Mouse (Mus musculus): ENCODE results near the gene Gtsf1. TPM values are rescaled to one million over a fixed set of nuclear protein-coding genes. Genes with fewer than 3 reads are reported as not detected.

Gene Gtsf1
- total RNA-seq, 1 experiment: 4.9 TPM

DNA sequence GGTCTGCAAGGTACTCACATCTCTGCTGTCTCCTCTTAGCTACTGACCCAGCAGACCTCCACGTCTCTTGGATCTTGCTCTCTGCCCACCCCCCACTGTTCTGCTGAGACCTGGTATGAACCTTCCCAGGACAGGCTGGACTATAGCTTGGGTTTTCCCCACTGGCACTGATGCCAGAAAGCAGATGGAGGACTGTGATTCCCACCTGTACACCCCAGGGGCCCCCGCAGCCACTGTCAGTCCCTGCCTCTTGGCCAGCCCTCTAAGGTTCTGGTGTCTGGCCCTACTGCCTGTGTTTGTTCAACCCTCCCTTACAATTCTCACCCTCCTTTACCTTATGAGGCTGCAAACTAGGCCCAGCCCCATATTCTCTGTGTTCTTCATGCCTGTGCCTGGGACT is 75.6 kb downstream of the Gtsf1 start:
- peaks cover 61% of the 10 kb centered on the region for H3K36me3 ChIP-seq (ENCODE audit: control insufficient read depth, insufficient read depth, low read length, poor library complexity, severe bottlenecking)
- TF ChIP-seq CHD2 (IDR thresholded peaks at IDR 0.05; ENCODE audit: low read depth, low read length) (no peak), ZNF384 (IDR thresholded peaks at IDR 0.05; ENCODE audit: low read depth, low read length) (no peak), HCFC1 (IDR thresholded peaks at IDR 0.05; ENCODE audit: borderline replicate concordance, insufficient read depth, low read length) (no peak), MAFK (IDR thresholded peaks at IDR 0.05; ENCODE audit: insufficient read depth, low read depth, low read length) (no peak)
- no peaks in the 10 kb centered on the region for H3K9me3 ChIP-seq (ENCODE audit: control insufficient read depth, insufficient read depth, low read depth, low read length)
- in situ Hi-C loops (cut with MboI; ENCODE audit: low sequenced_read_pairs in 2 of 2, unreplicated experiment in 2 of 2): no loop called here
- H3K4me1 ChIP-seq (ENCODE audit: control insufficient read depth in 2 of 2, insufficient read depth in 2 of 2, low read length in 2 of 2, poor library complexity in 1 of 2): peaks cover 2 to 6% of the 10 kb centered on the region in 2 experiments
- no peak overlapping the region for H3K4me3 ChIP-seq (ENCODE audit: insufficient read depth in 1 of 2, low read depth in 1 of 2, low read length in 2 of 2, poor library complexity in 1 of 2, severe bottlenecking in 1 of 2)
- DNase-seq (ENCODE audit: low read depth, low spot score): no peak
- H3K9ac ChIP-seq (ENCODE audit: insufficient read depth, low read depth, low read length, poor library complexity, severe bottlenecking): no peak overlapping the region
- no peak overlapping the region for H3K27ac ChIP-seq (ENCODE audit: insufficient read depth, low read depth, low read length, poor library complexity, severe bottlenecking)

DNA sequence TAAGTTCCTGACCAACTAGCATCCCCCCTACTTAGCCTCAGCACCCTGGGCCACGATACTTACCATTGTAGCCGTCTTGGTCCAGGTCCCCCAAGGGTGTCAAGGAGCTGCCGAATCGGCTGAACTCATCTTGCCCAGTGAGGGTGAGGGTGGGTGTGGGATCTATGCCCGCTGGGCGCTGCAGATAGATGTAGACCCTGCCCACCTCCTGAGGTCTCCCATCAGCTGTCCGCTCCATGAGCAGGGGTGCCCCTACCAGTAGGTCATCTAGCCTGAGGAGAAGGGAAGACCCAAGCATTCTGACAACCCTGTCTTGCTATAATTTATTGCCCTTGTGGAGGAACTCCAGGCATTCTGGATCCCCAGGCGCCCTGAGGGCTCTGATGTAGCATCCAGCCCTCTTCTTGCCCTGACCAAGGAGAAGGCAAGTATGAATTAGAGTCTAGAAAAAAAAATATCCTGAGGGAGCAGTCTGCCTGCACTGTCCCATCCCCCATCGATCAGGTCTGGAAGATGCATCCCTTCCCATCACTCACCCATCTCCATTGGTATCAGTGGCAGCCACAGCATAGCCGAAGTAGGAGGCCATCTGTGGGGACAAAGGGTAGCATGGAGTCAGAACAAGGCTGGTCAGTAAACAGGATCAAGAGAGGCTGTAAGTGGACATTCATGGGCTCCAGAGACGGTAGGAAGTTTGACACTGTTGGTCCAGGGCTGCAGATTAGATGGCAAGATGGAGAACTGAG is 76.6 kb downstream of the Gtsf1 start:
- no peak for TF ChIP-seq HCFC1 (IDR thresholded peaks at IDR 0.05; ENCODE audit: borderline replicate concordance, insufficient read depth, low read length)
- no peak for TF ChIP-seq MAFK (IDR thresholded peaks at IDR 0.05; ENCODE audit: insufficient read depth, low read depth, low read length)
- no peak for TF ChIP-seq ZC3H11A (IDR thresholded peaks at IDR 0.05; ENCODE audit: borderline replicate concordance, low read depth, low read length)
- TF ChIP-seq ZNF384 (IDR thresholded peaks at IDR 0.05; ENCODE audit: low read depth, low read length): no peak
- TF ChIP-seq CHD2 (IDR thresholded peaks at IDR 0.05; ENCODE audit: low read depth, low read length): no peak

DNA sequence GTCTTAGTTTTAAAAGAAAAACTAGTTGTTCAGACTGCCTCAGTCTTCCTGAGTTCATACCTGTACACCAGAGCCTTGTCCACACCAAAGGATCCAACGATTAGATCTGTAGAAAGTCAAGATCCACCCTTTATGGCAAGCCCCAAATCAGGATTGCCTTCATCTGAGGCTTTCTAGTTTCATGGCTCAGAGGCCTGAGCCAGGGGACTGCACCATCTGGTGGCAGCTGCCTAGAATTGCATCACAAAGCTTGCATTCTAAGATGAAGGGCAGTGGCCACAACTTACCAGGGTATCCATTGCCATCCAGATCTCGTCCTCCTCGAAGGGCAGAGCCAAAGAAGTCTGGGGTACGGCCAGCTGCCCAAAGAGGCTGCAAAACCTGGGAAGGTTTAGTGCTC is 77.4 kb downstream of the Gtsf1 start:
- no peak for DNase-seq (ENCODE audit: low read depth, low spot score)
- H3K4me3 ChIP-seq (ENCODE audit: insufficient read depth in 1 of 2, low read depth in 1 of 2, low read length in 2 of 2, poor library complexity in 1 of 2, severe bottlenecking in 1 of 2): no peak overlapping the region
- in situ Hi-C loops (cut with MboI; ENCODE audit: low sequenced_read_pairs in 2 of 2, unreplicated experiment in 2 of 2): no loop called here
- H3K27ac ChIP-seq (ENCODE audit: insufficient read depth, low read depth, low read length, poor library complexity, severe bottlenecking): no peak overlapping the region
- no peaks in the 10 kb centered on the region for H3K4me1 ChIP-seq (ENCODE audit: control insufficient read depth in 2 of 2, insufficient read depth in 2 of 2, low read length in 2 of 2, poor library complexity in 1 of 2)
- H3K9ac ChIP-seq (ENCODE audit: insufficient read depth, low read depth, low read length, poor library complexity, severe bottlenecking): no peak overlapping the region
- TF ChIP-seq ZNF384 (IDR thresholded peaks at IDR 0.05; ENCODE audit: low read depth, low read length) (no peak), MAFK (IDR thresholded peaks at IDR 0.05; ENCODE audit: insufficient read depth, low read depth, low read length) (no peak), ZC3H11A (IDR thresholded peaks at IDR 0.05; ENCODE audit: borderline replicate concordance, low read depth, low read length) (no peak), CHD2 (IDR thresholded peaks at IDR 0.05; ENCODE audit: low read depth, low read length) (no peak), HCFC1 (IDR thresholded peaks at IDR 0.05; ENCODE audit: borderline replicate concordance, insufficient read depth, low read length) (no peak)
- H3K36me3 ChIP-seq (ENCODE audit: control insufficient read depth, insufficient read depth, low read length, poor library complexity, severe bottlenecking): peaks cover 65% of the 10 kb centered on the region
- H3K9me3 ChIP-seq (ENCODE audit: control insufficient read depth, insufficient read depth, low read depth, low read length): no peaks in the 10 kb centered on the region

More for the DNA sequence above, 76.6 kb downstream of the Gtsf1 start:
- Histone ChIP-seq H3K4me3 (ENCODE audit: insufficient read depth in 1 of 2, low read depth in 1 of 2, low read length in 2 of 2, poor library complexity in 1 of 2, severe bottlenecking in 1 of 2) (no peak overlapping the region), H3K9me3 (ENCODE audit: control insufficient read depth, insufficient read depth, low read depth, low read length) (no peaks in the 10 kb centered on the region), H3K9ac (ENCODE audit: insufficient read depth, low read depth, low read length, poor library complexity, severe bottlenecking) (no peak overlapping the region), H3K27ac (ENCODE audit: insufficient read depth, low read depth, low read length, poor library complexity, severe bottlenecking) (no peak overlapping the region), H3K4me1 (ENCODE audit: control insufficient read depth in 2 of 2, insufficient read depth in 2 of 2, low read length in 2 of 2, poor library complexity in 1 of 2) (peaks cover 0 to 1% of the 10 kb centered on the region in 2 experiments; a peak in 2 of 4 replicates), H3K36me3 (ENCODE audit: control insufficient read depth, insufficient read depth, low read length, poor library complexity, severe bottlenecking) (peaks cover 65% of the 10 kb centered on the region)
- in situ Hi-C loops (cut with MboI; ENCODE audit: low sequenced_read_pairs in 2 of 2, unreplicated experiment in 2 of 2): no loop called here
- no peak for DNase-seq (ENCODE audit: low read depth, low spot score)

Other genes with a start within 250 kb of the Gtsf1 start
- 190 and 226 TPM in 2 replicates for gene Cbx5, start 190.7 kb downstream of the Gtsf1 start, total RNA-seq (2012; rRNA removed)
- 321 and 519 TPM in 2 replicates for gene Hnrnpa1, start 190.0 kb downstream of the Gtsf1 start, total RNA-seq (2012; rRNA removed)
- gene Nfe2, start 172.1 kb downstream of the Gtsf1 start, total RNA-seq (2012; rRNA removed): 0.49 and 1.0 TPM in 2 replicates
- gene Copz1, start 157.8 kb downstream of the Gtsf1 start, total RNA-seq (2012; rRNA removed): 59.4 and 85.5 TPM in 2 replicates
- gene Gpr84, start 119.9 kb downstream of the Gtsf1 start, total RNA-seq (2012; rRNA removed): 0.40 and 0.48 TPM in 2 replicates
- 2.7 and 5.9 TPM in 2 replicates for gene Zfp385a, start 90.4 kb downstream of the Gtsf1 start, total RNA-seq (2012; rRNA removed)
- gene Itga5, start 63.7 kb downstream of the Gtsf1 start, total RNA-seq (2012; rRNA removed): 69.0 and 80.8 TPM in 2 replicates
- gene Gtsf2, start 18.0 kb upstream of the Gtsf1 start, total RNA-seq (2012; rRNA removed): not detected in 2 replicates
- 6.6 and 11.0 TPM in 2 replicates for gene Nckap1l, start 23.3 kb upstream of the Gtsf1 start, total RNA-seq (2012; rRNA removed)
- gene Pde1b, start 72.6 kb upstream of the Gtsf1 start, total RNA-seq (2012; rRNA removed): 12.0 and 19.7 TPM in 2 replicates
- 11.2 and 14.1 TPM in 2 replicates for gene Ppp1r1a, start 107.5 kb upstream of the Gtsf1 start, total RNA-seq (2012; rRNA removed)
- gene Glycam1, start 134.6 kb upstream of the Gtsf1 start, total RNA-seq (2012; rRNA removed): not detected in 2 replicates

All from ES-E14 (cell line).